Mouse (Mus musculus): ENCODE measurements at regions not wholly inside any gene's neighbourhood (a gene's known extent, or its start where the extent isn't known, plus 50 kb on each side); places are given as distances from the start of the nearest gene placed in this dataset.

DNA sequence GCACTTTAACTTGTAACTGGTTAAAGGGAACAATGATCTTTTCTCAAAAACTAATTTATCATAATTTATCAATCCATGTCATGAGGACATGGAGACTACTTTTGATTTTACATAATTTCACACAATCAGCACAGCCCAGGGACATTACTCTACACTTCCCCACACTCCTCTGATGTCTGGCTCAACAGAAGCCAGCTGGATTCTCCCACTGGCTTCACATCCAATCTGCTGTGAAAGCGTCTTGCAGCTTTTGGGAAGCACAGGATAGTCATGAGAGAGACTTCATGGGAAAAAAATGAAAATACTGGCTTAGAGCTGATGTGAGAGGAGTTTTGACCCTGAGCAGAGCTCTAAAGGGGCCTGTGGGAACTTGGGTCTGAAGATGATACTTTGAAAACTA is 61.7 kb upstream of the Hrasls start:
- H3K4me1 ChIP-seq: no peaks in the 10 kb centered on the region
- no peak for ATAC-seq (ENCODE audit: insufficient read depth, low FRiP score, low read depth)

DNA sequence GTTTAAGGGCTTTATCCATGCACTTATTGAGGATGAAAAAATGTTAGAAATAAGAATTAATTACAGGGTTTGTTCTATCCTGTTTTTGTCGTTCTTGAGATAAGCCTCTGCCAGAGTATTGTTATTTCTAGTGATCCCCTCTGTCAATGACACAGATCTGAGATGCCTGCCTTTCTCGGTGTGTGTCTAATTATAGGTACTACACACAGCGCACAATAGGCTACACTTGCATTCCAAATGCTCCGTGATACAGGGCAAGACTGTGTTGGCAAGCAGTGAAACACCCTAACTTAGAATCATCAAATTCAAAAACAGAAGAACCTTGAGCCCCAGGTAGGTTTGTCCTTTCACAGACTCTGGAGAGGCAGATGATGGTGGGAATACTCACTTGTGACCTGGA is 90.3 kb upstream of the Hrasls start:
- no peak overlapping the region for H3K4me2 ChIP-seq
- H3K36me3 ChIP-seq: no peaks in the 10 kb centered on the region
- H3K4me3 ChIP-seq (replicated peaks): no peak overlapping the region
- whole genome bisulfite sequencing: 73% methylated on average over 4 of the region's 4 CpGs
- no peaks in the 10 kb centered on the region for H3K27me3 ChIP-seq (replicated peaks)
- H3K9ac ChIP-seq: no peak overlapping the region
- no peak for ATAC-seq (ENCODE audit: insufficient read depth, low FRiP score, low read depth)
- no peaks in the 10 kb centered on the region for H3K9me3 ChIP-seq
- no peaks in the 10 kb centered on the region for H3K4me1 ChIP-seq
- H3K27ac ChIP-seq: no peak overlapping the region

More for the DNA sequence above, 61.7 kb upstream of the Hrasls start:
- Histone ChIP-seq H3K27ac (no peak overlapping the region), H3K9ac (no peak overlapping the region), H3K27me3 (replicated peaks) (no peaks in the 10 kb centered on the region), H3K9me3 (no peaks in the 10 kb centered on the region), H3K36me3 (no peaks in the 10 kb centered on the region), H3K4me2 (no peak overlapping the region), H3K4me3 (replicated peaks) (no peak overlapping the region)
- 45% methylated on average over 1 of the region's 1 CpGs for WGBS

DNA sequence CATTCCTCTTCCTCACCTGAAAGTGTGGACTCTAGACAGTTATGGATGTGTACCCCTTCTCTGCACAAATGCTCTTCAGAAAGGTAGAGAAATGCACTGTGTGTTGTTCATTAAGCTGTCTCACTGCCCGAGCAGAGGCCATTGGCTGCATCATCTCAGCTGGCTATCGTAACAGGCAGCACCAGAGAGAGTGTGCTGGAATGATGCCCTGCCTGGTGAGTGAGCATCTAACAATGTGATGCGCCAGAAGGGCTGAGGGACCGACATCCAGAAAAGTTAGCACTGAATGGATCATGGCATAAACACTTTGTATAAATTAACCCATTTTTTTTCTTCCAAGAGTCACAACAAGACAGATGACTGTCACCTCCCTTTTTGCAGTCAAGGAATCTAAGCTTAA is 112.7 kb upstream of the Hrasls start:
- Histone ChIP-seq H3K4me1 (no peaks in the 10 kb centered on the region), H3K36me3 (no peaks in the 10 kb centered on the region), H3K4me3 (replicated peaks) (no peak overlapping the region), H3K27ac (no peak overlapping the region), H3K9me3 (no peaks in the 10 kb centered on the region), H3K9ac (no peak overlapping the region), H3K4me2 (no peak overlapping the region), H3K27me3 (replicated peaks) (no peaks in the 10 kb centered on the region)
- no peak for ATAC-seq (ENCODE audit: insufficient read depth, low FRiP score, low read depth)
- 75% methylated on average over 4 of the region's 4 CpGs for WGBS

DNA sequence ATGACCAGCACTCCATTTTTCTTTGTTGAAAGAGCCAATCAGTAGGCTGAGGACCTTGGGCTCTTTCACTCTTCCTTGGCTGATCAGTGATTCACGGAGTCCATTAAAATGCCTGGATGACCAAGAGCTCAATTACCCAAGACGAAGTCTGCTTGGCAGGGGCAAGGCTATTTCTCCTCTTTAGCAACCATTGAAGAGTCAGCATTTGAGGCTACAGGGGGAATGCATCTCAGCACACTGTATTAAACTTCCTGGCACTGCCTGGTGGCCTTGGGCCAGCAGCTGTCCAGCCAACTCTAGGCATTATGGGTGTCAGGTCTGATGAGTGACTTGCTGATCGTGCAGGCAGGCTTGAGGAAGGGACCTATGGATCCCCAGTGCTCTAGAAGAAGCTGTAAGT is 136.5 kb upstream of the Mb21d2 start:
- no peak for ATAC-seq (ENCODE audit: insufficient read depth, low FRiP score, low read depth)
- Histone ChIP-seq H3K36me3 (no peaks in the 10 kb centered on the region), H3K27ac (no peak overlapping the region), H3K9me3 (no peaks in the 10 kb centered on the region), H3K4me1 (no peaks in the 10 kb centered on the region), H3K4me3 (replicated peaks) (no peak overlapping the region), H3K4me2 (no peak overlapping the region), H3K9ac (no peak overlapping the region), H3K27me3 (replicated peaks) (no peaks in the 10 kb centered on the region)
- WGBS: 81% methylated on average over 3 of the region's 3 CpGs

- Histone ChIP-seq H3K4me1 (no peaks in the 10 kb centered on the region), H3K27me3 (replicated peaks) (no peaks in the 10 kb centered on the region), H3K27ac (no peak overlapping the region), H3K4me2 (no peak overlapping the region), H3K9me3 (no peaks in the 10 kb centered on the region), H3K9ac (no peak overlapping the region), H3K4me3 (replicated peaks) (no peak overlapping the region), H3K36me3 (no peaks in the 10 kb centered on the region)
- WGBS: 89% methylated on average over 4 of the region's 4 CpGs
- no peak for ATAC-seq (ENCODE audit: insufficient read depth, low FRiP score, low read depth)
Observed at GRCm38 (mm10) chr16:29065097-29065785, 135.8 kb upstream of the Mb21d2 start.

- Histone ChIP-seq H3K9ac (no peak overlapping the region), H3K4me3 (replicated peaks) (no peak overlapping the region), H3K27ac (no peak overlapping the region), H3K4me1 (no peaks in the 10 kb centered on the region), H3K4me2 (no peak overlapping the region), H3K9me3 (no peaks in the 10 kb centered on the region), H3K36me3 (no peaks in the 10 kb centered on the region), H3K27me3 (replicated peaks) (no peaks in the 10 kb centered on the region)
- ATAC-seq (ENCODE audit: insufficient read depth, low FRiP score, low read depth): peak; percentile 50; the same call in 1 of the 2 replicates
Observed at GRCm38 (mm10) chr16:29063377-29063776, 133.9 kb upstream of the Mb21d2 start.

- ATAC-seq (ENCODE audit: insufficient read depth, low FRiP score, low read depth): no peak
- 79% methylated on average over 5 of the region's 5 CpGs for WGBS
- H3K4me2 ChIP-seq: no peak overlapping the region
Observed at GRCm38 (mm10) chr16:29057076-29057475, 127.6 kb upstream of the Mb21d2 start.

GRCm38 (mm10) chr16:29054423-29054822 is 125.0 kb upstream of the Mb21d2 start:
- H3K36me3 ChIP-seq: no peaks in the 10 kb centered on the region
- H3K9ac ChIP-seq: no peak overlapping the region
- 51% methylated on average over 8 of the region's 8 CpGs for WGBS
- H3K9me3 ChIP-seq: no peaks in the 10 kb centered on the region
- H3K27ac ChIP-seq: no peak overlapping the region
- no peaks in the 10 kb centered on the region for H3K27me3 ChIP-seq (replicated peaks)
- H3K4me2 ChIP-seq: no peak overlapping the region
- H3K4me1 ChIP-seq: no peaks in the 10 kb centered on the region
- no peak for ATAC-seq (ENCODE audit: insufficient read depth, low FRiP score, low read depth)
- H3K4me3 ChIP-seq (replicated peaks): no peak overlapping the region

More at GRCm38 (mm10) chr16:29057076-29057475, 127.6 kb upstream of the Mb21d2 start:
- Histone ChIP-seq H3K36me3 (no peaks in the 10 kb centered on the region), H3K9me3 (no peaks in the 10 kb centered on the region), H3K4me3 (replicated peaks) (no peak overlapping the region), H3K27ac (no peak overlapping the region), H3K4me1 (no peaks in the 10 kb centered on the region), H3K9ac (no peak overlapping the region), H3K27me3 (replicated peaks) (no peaks in the 10 kb centered on the region)

- Histone ChIP-seq H3K9ac (no peak overlapping the region), H3K4me1 (no peaks in the 10 kb centered on the region), H3K9me3 (no peaks in the 10 kb centered on the region), H3K27me3 (replicated peaks) (no peaks in the 10 kb centered on the region), H3K27ac (no peak overlapping the region), H3K4me3 (replicated peaks) (no peak overlapping the region), H3K36me3 (no peaks in the 10 kb centered on the region), H3K4me2 (no peak overlapping the region)
- 72% methylated on average over 6 of the region's 6 CpGs for whole genome bisulfite sequencing
- no peak for ATAC-seq (ENCODE audit: insufficient read depth, low FRiP score, low read depth)
Observed at GRCm38 (mm10) chr16:29046453-29046993, 117.0 kb upstream of the Mb21d2 start.

DNA sequence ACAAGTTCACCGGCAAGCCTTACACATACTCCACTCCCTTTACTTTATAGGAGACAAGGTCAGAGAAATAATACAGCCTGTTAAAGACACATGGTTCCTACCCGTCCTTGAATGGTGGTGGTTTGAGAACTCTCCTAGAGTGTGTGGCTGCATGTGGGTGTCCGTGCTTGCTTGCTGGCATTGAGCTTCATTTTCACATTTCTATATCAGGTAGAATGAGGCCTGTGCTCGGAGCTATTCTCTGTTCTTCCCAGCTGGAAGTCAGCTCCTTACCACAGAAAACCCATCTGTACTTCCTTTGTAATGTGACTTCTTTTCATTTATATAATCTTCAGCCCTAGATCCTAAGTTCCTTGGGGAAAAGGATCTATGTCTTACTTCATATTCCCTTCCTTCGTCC is 106.0 kb upstream of the Mb21d2 start:
- no peaks in the 10 kb centered on the region for H3K9me3 ChIP-seq
- H3K36me3 ChIP-seq: no peaks in the 10 kb centered on the region
- no peak overlapping the region for H3K4me2 ChIP-seq
- H3K4me3 ChIP-seq (replicated peaks): no peak overlapping the region
- H3K9ac ChIP-seq: no peak overlapping the region
- H3K4me1 ChIP-seq: no peaks in the 10 kb centered on the region
- H3K27ac ChIP-seq: no peak overlapping the region
- ATAC-seq (ENCODE audit: insufficient read depth, low FRiP score, low read depth): no peak
- H3K27me3 ChIP-seq (replicated peaks): no peaks in the 10 kb centered on the region
- 77% methylated on average over 5 of the region's 5 CpGs for WGBS

- Histone ChIP-seq H3K9ac (no peak overlapping the region), H3K36me3 (no peaks in the 10 kb centered on the region), H3K9me3 (no peaks in the 10 kb centered on the region), H3K4me2 (no peak overlapping the region), H3K4me3 (replicated peaks) (no peak overlapping the region), H3K27me3 (replicated peaks) (no peaks in the 10 kb centered on the region), H3K4me1 (no peaks in the 10 kb centered on the region), H3K27ac (no peak overlapping the region)
- 41% methylated on average over 16 of the region's 16 CpGs for WGBS
- no peak for ATAC-seq (ENCODE audit: insufficient read depth, low FRiP score, low read depth)
Observed at GRCm38 (mm10) chr16:29034053-29034794, 104.8 kb upstream of the Mb21d2 start.

GRCm38 (mm10) chr16:29033357-29033756 is 103.9 kb upstream of the Mb21d2 start:
- H3K4me2 ChIP-seq: no peak overlapping the region
- no peaks in the 10 kb centered on the region for H3K27me3 ChIP-seq (replicated peaks)
- WGBS: 75% methylated on average over 5 of the region's 5 CpGs
- ATAC-seq (ENCODE audit: insufficient read depth, low FRiP score, low read depth): no peak
- H3K36me3 ChIP-seq: no peaks in the 10 kb centered on the region
- no peak overlapping the region for H3K9ac ChIP-seq
- H3K4me3 ChIP-seq (replicated peaks): no peak overlapping the region
- no peak overlapping the region for H3K27ac ChIP-seq
- no peaks in the 10 kb centered on the region for H3K4me1 ChIP-seq
- no peaks in the 10 kb centered on the region for H3K9me3 ChIP-seq

All from stomach, embryonic 15.5 days (tissue).